Mouse (Mus musculus) telencephalon, adult 2 months (tissue): ENCODE measurements at regions not wholly inside any gene's neighbourhood (a gene's known extent, or its start where the extent isn't known, plus 50 kb on each side); places are given as distances from the start of the nearest gene placed in this dataset.

Source experiments
- DNase-seq: peaks from one replicate; pipeline ENCODE4 v3.0.0-alpha.2; 2011; ENCODE audit warnings: low read depth, low spot score

DNA sequence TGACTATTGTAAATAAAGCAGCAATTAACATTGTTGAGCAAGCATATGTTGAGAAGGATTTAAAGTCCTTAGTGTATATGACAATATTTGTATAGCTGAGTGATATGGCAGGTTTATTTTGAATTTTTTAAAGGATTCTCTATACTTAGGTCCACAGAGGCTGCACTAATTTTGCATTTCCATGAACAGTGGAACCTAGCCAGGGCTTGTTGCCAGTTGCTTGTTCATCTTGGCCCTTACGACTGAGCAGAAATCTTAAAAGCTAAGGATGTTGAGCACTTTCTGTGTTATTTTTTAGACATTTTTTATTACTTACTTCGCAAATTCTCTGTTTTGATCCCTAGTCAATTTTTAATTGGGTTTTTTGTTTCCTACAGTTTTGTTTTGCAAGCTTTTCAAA is 417.8 kb downstream of the Cdh7 start:
- DNase-seq, result no peak

DNA sequence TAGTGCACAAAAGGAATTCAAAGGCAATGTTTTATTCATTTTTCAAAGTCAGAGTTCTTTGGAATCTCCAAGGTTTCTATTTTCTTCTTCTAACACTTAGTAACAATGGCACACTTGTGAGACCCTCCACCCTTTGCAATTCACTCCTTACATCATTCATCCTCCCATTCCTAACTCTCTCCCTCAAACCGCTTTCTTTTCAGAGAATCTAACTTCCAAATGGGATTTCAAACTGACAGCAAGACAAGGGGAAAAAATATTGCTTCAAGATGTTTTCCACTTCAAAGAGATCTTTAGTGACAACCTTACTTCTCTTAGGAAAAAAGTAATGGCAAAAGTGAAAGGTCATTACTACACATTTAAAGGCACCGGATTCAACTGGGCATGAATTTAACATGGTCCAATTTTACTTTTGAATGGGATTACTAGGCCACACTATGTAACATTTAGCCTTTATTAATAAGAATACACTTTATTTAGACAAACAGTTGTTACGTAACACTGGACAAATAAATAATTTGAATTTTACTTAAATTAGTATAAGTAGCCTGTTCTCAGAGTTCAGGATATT is 465.6 kb downstream of the Cdh7 start:
- no peak for DNase-seq

GRCm38 (mm10) chr1:110483476-110483875 is 493.9 kb downstream of the Cdh19 start:
- peak; percentile 34 for DNase-seq

- peak; percentile 11 for DNase-seq
Measured at GRCm38 (mm10) chr1:110489372-110489771, 488.0 kb downstream of the Cdh19 start.
